In the genomic region with DNA sequence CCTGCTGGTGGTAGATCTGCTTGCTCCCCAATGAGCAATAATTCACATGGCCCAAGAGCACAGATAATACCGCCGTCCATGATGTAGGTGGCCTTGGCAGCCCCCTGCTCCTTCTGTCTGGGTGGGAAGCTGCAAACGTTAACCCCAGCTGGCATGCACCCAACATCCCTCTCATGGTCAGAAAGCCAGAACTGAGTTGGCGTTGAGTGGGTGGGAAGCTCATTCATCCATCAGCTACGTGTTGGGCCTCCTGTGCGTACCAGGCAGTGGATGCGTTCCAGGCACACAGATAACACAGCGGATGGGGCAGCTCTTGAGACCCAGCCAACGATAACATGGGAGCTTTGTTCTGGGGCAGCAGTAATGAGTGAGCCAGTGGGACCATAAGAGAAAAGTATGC, we compare ENCODE assay signal across 9 mouse cellular contexts.
A peak's percentile ranks its signal among the peaks of the same experiment; 100 is the strongest.
DNase-seq lines count a peak whose midpoint lies in the region; ATAC-seq and TF ChIP-seq lines count a peak whose summit lies in the region.
"Had no signal": no experiment of that assay in that cellular context is flagged by ENCODE, and none has a peak within 500 bp of the region (broad histone marks: within the 10 kb centered on the region; RNA-seq: fewer than 3 reads in every experiment).

No protein-coding gene starts in this region.

- H3K27me3 ChIP-seq in kidney, adult 2 months (replicated peaks; ENCODE audit: control insufficient read depth, insufficient read depth, low read length): no peaks in the 10 kb centered on the region
- no peaks in the 10 kb centered on the region for H3K27me3 ChIP-seq in liver, embryonic 13.5 days
- H3K27me3 ChIP-seq in neural tube, embryonic 15.5 days (replicated peaks): no peaks in the 10 kb centered on the region
- H3K27me3 ChIP-seq: embryonic facial prominence, embryonic 13.5 days had no signal

- no peak overlapping the region for H3K4me3 ChIP-seq in kidney, adult 2 months (ENCODE audit: insufficient read depth, low read depth, low read length)
- no peak overlapping the region for H3K4me3 ChIP-seq in liver, embryonic 13.5 days (replicated peaks)
- H3K4me3 ChIP-seq in neural tube, embryonic 15.5 days (replicated peaks): no peak overlapping the region
- H3K4me3 ChIP-seq: embryonic facial prominence, embryonic 13.5 days had no signal

- intact Hi-C loops in heart, postnatal 14 days (cut with DNase I): no loop called here

- 65% methylated on average over 9 of the region's 9 CpGs for WGBS in kidney, adult 2 months
- 49% methylated on average over 9 of the region's 9 CpGs for WGBS in liver, embryonic 13.5 days (ENCODE audit: insufficient replicate concordance)
- 57% methylated on average over 9 of the region's 9 CpGs for WGBS in neural tube, embryonic 15.5 days

- no peak overlapping the region for H3K9ac ChIP-seq in liver, embryonic 13.5 days
- H3K9ac ChIP-seq in neural tube, embryonic 15.5 days (replicated peaks): no peak overlapping the region
- H3K9ac ChIP-seq: embryonic facial prominence, embryonic 13.5 days had no signal

- no peak overlapping the region for H3K4me2 ChIP-seq in liver, embryonic 13.5 days
- H3K4me2 ChIP-seq in neural tube, embryonic 15.5 days: no peak overlapping the region
- H3K4me2 ChIP-seq: embryonic facial prominence, embryonic 13.5 days had no signal

- TF ChIP-seq CTCF in kidney, adult 2 months (conservative IDR thresholded peaks at IDR 0.05; ENCODE audit: insufficient read depth, insufficient read length, low read depth, low read length): no peak

- H3K27ac ChIP-seq in kidney, adult 2 months (ENCODE audit: insufficient read depth, low read depth, low read length): no peak overlapping the region
- H3K27ac ChIP-seq in liver, embryonic 13.5 days: peak overlapping the region; percentile 53; the same call in 1 of the 2 replicates
- H3K27ac ChIP-seq in neural tube, embryonic 15.5 days (replicated peaks): no peak overlapping the region
- H3K27ac ChIP-seq: embryonic facial prominence, embryonic 13.5 days had no signal

- no peaks in the 10 kb centered on the region for H3K9me3 ChIP-seq in liver, embryonic 13.5 days (replicated peaks)
- H3K9me3 ChIP-seq in neural tube, embryonic 15.5 days (replicated peaks): no peaks in the 10 kb centered on the region
- H3K9me3 ChIP-seq: embryonic facial prominence, embryonic 13.5 days had no signal

- peak; percentile 23 for DNase-seq in kidney, adult 2 months
- DNase-seq in kidney, adult 18-20 months: no peak
- DNase-seq in adrenal gland, postnatal 36 days: peak; percentile 64 to 72
- DNase-seq in heart, postnatal 14 days: peak; percentile 63 to 66
- no peak for DNase-seq in liver, embryonic 13.5 days
- DNase-seq in thymus, postnatal 36 days: no peak

- peaks cover 5% of the 10 kb centered on the region; the same call in 1 of the 2 replicates for H3K4me1 ChIP-seq in kidney, adult 2 months (ENCODE audit: control insufficient read depth, insufficient read depth, low read length)
- peaks cover 14% of the 10 kb centered on the region for H3K4me1 ChIP-seq in liver, embryonic 13.5 days (replicated peaks)
- peaks cover 12% of the 10 kb centered on the region; the same call in 1 of the 2 replicates for H3K4me1 ChIP-seq in neural tube, embryonic 15.5 days

- TF ChIP-seq POLR2A in kidney, adult 2 months (IDR thresholded peaks at IDR 0.05; ENCODE audit: low read depth, low read length): no peak

- no peaks in the 10 kb centered on the region for H3K36me3 ChIP-seq in kidney, adult 2 months (ENCODE audit: control insufficient read depth, insufficient read depth, low read length)
- H3K36me3 ChIP-seq in liver, embryonic 13.5 days: no peaks in the 10 kb centered on the region
- H3K36me3 ChIP-seq in neural tube, embryonic 15.5 days: no peaks in the 10 kb centered on the region
- H3K36me3 ChIP-seq: embryonic facial prominence, embryonic 13.5 days had no signal

- no peak for ATAC-seq in liver, embryonic 13.5 days (ENCODE audit: low read depth)
- no peak for ATAC-seq in neural tube, embryonic 15.5 days (ENCODE audit: low FRiP score)
- no peak for ATAC-seq in erythroblast, adult 5-6 weeks (replicated peaks; ENCODE audit: low FRiP score, poor library complexity, severe bottlenecking)

Comparison
In these comparisons a context has a peak if more than half of its experiments do, and no peak if none do; other contexts are left out.
1. DNase-seq: peak in kidney, adult 2 months (single experiment), adrenal gland, postnatal 36 days (2 of 2) and heart, postnatal 14 days (2 of 2); none in kidney, adult 18-20 months (single experiment), liver, embryonic 13.5 days (single experiment) and thymus, postnatal 36 days (0 of 2).